Mouse (Mus musculus): Measurements from ENCODE around the gene Ap3b1.

DNA sequence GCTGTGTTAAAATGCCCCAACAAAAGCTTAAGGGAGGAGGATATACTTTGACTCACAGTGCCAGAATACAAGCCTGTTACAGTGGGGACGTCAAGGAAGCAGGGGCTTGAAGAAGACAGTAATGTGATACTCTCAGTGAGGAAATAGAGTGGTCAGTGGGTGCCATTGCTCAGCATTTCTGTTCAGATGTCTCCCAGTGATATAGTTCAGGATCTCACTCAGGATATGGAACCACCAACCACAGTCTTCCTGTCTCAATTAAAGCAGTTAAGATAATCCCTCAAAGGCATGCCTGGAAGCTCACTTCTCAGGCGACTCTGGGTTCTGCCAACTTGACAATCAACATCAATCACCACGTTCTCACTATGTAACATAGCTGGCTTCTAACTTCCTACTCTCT is 4.2 kb upstream of the Ap3b1 start:
- TF ChIP-seq EP300 (IDR thresholded peaks at IDR 0.05; ENCODE audit: insufficient read depth, low read depth, low read length), result no peak
- no peak for TF ChIP-seq POLR2A (IDR thresholded peaks at IDR 0.05; ENCODE audit: insufficient read depth, low read length)
- TF ChIP-seq CTCF (IDR thresholded peaks at IDR 0.05; ENCODE audit: low read depth, low read length), result no peak
